Mouse (Mus musculus): ENCODE results near the gene Ttc26. TPM values are rescaled to one million over a fixed set of nuclear protein-coding genes. Genes with fewer than 3 reads are reported as not detected.

The Ttc26 gene
- total RNA-seq, 2 experiments from 2014 or later, result 2.8 to 4.1 TPM

DNA sequence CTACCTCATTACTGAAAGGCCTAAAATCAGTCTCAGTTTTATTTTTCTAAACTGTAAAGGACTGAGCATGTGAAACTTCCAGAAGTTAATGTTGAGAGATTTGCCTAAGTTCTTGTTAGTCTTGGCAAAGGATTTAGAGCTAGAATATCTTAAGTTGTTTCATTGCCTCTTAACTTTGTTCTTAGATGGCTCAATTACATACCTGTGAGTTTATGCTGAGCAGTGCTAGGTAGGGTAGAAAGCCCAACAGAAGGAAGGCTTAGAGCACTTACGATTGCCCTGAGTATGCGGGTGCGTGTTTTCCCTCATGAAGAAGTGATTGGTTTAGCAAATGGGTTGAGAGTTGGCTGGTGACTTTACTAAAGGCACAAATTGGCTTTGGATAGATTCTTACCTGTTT lies 76.8 kb downstream of the Ttc26 start:
- no peak for DNase-seq

DNA sequence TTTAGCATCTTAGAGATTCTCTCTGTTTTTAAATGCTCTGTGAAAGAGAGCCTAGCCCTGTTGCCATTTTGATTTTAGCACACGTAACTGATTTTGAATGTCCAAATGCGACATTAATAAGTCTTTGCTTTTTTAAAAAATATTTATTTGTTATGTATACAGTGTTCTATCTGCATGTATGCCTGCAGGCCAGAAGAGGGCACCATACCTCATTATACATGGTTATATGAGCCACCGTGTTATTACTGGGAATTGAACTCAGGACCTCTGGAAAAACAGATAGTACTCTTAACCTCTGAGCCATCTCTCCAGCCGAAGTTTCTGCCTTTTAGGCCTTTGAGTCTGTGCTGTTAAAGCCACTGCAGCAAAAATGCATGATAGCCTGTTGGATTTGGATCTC lies 88.3 kb downstream of the Ttc26 start:
- DNase-seq, result no peak

Other genes starting within 250 kb of the Ttc26 start
- gene D630045J12Rik, start 127.5 kb upstream of the Ttc26 start, total RNA-seq (2021), result 1 to 10 TPM; 3.7 to 3.9 TPM
- gene Zc3hav1l, start 82.2 kb upstream of the Ttc26 start, total RNA-seq (2021), result 10 to 100 TPM; 10.2 to 10.4 TPM
- gene Zc3hav1, start 26.9 kb upstream of the Ttc26 start, total RNA-seq (2021), result 10 to 100 TPM; 20.5 to 21.6 TPM
- 10 to 100 TPM; 27.5 to 29.5 TPM for gene Ubn2, start 52.5 kb downstream of the Ttc26 start, total RNA-seq (2021)
- gene Fmc1, start 152.0 kb downstream of the Ttc26 start, total RNA-seq (2021), result 100 to 1,000 TPM; 164 to 207 TPM
- gene Luc7l2, start 169.9 kb downstream of the Ttc26 start, total RNA-seq (2021), result 100 to 1,000 TPM; 145 to 147 TPM

All from heart, postnatal 4 days (tissue).